Mouse (Mus musculus): ENCODE measurements around the gene Cmklr1.
"Not testable (repeated sequence)": the region's sequence is repeated elsewhere in the genome, so short reads cannot be mapped to it uniquely, and the experiment has no call there.

Gene Cmklr1

DNA sequence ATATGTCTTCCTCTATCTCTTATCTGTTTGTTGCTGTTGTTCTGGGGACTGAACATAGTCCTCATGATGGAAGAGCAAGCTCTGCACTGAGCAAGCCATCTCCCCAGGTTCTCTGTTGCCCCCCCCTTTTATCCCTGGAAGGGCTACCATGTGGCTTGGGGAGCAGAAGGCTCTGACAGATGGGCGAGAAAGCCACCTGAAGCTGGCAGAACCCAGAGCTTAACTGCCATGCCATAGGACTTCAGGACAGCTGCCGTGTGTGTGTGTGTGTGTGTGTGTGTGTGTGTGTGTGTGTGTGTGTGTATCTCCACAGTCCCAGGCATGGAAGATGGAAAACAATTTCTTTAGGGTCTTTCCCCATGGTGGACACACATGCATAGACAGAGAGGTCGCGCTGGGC lies 31.5 kb downstream of the Cmklr1 start:
- no peak for DNase-seq

DNA sequence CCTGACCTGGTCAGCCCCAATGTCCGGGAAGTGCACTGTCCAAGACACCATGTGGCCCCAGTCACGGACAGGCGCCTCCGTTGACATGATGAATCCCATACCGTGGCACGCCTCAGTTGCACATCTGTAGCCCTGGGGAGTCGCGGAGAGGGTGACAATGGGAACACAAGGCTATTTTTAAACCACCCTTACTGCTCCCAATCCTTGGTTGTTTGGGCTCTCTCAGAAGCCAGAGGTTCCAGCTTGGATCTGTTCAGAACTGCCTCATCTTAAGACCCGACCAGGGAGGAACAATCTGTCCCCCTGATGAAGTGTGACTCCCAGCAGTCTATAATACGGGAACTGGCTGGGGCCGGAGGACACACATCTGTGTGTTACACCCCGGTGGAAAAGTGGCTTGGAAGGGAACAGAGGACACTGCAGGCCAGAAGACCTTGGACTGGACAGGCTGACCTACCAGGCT lies 38.4 kb downstream of the Cmklr1 start:
- no peak for DNase-seq

DNA sequence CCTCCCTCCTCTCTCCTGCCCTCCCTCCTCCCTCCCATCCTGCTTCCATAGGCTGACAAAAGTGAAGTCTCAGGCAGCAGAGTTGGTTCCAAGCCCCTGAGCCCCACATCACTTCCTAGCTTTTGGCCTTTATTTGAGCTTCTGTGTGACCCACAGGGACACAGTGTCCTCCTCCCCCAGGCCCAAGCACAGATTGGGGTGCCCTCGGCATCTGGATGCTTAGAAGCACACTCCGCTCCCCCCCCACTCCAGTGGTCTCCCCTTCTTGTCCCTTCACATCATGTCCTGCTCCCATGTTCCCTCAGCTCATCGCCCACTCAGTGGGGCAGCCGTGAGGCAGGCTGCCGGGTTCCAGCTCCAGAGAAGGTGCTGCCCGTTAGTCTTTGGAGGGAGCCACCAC lies 39.1 kb downstream of the Cmklr1 start:
- DNase-seq, result no peak

DNA sequence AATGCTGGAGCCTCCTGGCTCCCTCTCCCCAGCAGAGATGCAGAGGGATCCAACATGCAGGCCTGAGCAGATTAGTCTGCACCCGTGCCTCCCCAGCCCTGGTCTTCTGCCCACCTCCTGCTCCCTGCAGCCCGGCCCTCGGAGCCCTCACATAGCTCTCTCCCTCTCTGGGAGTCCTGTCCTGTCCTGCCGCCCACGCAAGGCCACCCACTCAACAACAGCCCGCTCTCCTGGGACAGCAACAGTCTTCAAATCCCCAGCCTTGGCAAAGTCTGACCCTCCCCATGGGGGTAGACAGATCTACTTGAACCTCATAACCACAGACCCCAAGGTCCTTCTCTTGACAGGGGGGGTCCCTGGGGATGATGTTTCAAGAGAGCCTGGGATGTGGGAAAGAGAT lies 39.7 kb downstream of the Cmklr1 start:
- DNase-seq, result no peak

DNA sequence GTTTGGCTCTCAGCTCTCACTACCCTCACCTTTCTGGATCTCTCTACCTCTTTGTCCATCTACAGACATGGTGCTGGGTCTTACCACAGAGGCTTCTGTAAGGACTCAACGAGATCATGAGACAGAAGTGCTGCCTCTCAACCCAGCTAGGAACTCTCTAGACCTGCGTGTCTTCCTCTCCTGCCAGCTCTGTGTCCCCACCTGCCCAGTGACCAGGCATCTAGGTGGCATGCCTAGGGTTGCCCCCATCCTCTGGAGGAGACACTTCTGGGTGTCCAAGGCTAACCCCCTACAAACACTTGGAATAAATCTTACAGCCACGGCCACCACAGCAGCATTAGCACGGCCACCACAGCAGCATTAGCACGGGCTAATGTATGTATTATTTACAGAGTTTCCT lies 40.3 kb downstream of the Cmklr1 start:
- no peak for DNase-seq

DNA sequence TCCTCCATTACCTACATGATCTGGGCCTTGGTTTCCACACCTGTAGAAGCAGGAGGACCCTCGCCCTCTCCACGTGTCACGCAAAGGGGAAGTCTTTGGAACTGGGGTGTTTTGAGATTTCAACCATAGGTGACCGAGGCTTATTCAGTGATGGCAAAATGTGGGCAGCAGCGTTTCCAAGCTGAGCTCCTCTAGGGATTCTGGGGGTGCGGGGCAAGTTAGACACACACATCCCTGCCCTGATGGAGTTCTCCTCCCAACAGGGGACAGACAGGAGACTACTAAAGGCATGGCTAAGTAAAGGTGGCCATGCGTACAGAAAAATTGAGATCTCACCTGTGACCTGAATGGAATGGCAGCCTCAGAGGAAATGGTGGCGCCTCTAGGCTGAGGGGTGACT lies 41.7 kb downstream of the Cmklr1 start:
- DNase-seq, result no peak

DNA sequence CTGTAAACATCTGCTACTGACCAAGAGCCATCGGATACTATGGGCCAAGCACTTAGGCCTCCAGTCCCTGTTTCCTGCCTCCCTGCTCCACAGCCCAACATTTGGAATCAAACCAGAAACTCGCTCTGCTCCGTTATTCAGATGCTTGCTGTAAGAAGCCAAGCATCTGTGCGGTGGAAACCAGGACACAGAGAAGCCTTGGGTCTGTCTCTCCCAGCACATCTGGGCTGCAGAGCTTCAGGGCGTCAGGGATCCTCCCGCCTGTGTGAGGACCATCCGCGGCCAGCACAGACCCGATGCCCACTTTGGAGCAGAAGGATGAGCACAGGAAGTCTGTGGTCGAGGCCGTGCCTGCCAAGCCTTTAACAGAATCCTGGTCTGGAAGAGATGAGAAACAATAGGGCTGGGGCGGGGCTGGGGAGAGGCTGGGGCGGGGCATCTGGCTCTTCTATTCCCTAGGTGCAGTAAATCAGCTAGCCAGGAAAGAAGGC lies 42.2 kb downstream of the Cmklr1 start:
- DNase-seq, result peak; percentile 65

DNA sequence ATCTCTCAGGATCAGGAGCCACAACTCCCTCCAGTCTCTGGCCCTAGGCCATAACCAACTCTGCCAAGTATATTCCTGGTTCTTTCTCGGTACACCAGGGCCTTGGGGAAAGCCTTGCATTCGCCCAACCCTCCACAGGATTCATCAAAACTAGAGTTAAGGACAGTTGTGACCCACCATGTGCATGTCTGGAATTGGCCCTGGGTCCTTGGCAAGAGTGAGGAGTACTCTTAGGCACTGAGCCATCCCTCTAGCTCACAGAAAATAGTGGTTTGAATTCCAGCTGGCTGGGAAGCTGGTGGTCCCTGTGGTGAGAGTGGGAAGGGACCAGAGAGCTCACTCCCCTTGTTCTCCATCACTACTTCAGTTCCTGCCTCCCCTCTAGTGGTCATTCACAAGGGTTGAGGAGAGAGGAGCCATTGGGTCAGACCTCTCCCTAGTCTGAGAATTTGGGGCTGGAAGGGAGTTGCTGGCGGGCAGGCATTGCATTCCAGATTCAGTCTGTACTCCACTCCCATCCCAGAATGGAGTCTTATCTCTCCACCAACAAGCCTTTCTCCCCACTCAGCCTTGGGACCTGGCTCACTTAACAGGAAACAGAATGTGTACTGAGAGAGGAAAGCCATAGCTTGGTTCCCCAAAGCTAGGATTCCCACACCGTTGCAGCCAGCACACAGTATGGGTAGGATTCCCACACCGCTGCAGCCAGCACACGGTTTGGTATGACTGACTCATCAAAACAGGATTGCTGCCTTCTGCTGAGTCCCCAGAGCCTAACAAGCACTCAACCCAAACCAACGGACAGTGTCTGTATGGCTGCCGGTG lies 43.1 kb downstream of the Cmklr1 start:
- no peak for DNase-seq

DNA sequence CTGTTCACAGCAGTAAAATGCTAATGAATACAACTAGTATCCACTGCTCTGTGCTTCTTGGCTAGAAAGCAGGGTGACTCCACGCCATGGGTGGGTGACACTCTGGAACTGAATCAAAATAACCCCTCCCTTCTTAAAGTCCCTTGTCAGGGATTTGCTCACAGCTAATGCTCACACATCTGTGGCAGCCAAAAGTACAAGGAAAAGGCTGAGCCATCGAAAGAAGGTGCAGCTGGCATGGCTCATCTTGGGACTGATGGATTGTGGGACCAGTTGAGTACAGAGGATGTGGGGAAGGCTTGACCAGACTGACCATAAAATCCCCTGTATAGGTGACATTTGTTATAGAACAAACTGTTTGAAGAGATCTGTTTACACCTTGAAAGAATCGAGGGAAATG lies 44.1 kb downstream of the Cmklr1 start:
- no peak for DNase-seq

DNA sequence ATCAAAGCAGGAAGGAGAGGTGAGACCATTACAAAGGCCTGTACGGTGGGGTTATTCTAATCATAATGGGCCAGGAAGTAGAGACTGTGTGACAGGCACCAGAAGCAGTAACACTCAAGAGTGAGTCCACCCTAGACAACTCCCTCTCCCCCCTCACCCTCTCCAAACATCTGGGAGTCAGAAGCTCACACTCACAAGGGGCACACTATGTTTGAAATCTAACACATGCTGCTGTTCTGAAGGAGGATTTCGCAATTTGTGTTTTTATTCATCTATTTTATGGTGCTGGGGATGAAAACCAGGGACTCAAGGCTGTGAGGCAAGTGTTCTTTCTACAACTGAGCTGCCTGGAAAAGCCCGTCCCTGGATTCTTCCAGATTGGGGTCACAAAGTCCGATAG lies 45.5 kb downstream of the Cmklr1 start:
- DNase-seq, result no peak

DNA sequence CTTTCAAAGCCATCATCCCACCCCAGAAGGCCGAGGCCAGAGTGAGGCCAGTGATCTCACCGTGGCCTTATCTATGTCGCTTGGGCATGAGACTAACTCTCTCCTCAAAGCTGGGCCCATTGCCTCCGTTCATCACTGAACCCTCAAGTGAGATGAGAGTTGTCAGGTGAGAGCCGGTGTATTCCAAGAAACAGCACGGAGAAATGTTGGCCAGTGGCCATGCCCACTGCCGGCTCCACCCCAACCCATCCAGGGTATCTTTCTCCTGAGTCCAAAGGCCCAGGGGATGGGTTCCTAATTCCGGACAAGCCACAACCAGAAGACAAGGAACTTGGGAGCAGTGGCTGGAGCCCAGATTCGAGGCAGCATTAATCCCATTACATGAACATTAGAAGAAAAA lies 46.8 kb downstream of the Cmklr1 start:
- DNase-seq, result no peak

DNA sequence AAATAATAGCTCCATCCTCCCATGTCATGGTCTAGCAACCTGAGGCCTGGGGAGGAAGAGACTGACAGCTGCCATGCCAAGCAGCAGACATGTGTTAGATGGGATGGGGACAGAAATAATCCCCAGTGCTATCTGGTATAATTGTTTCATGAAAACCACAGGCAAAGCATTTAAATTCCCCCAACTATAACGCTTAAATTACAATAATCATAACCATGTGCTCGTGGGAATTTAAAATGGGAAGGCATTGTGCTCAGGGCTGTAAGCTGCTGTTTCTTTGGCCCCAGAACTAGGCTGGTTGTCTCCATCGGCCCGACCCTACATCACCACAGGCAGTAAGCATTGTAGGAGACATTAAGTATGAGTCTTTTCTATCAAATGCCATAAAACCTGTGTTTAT lies 49.4 kb downstream of the Cmklr1 start:
- no peak for DNase-seq

DNA sequence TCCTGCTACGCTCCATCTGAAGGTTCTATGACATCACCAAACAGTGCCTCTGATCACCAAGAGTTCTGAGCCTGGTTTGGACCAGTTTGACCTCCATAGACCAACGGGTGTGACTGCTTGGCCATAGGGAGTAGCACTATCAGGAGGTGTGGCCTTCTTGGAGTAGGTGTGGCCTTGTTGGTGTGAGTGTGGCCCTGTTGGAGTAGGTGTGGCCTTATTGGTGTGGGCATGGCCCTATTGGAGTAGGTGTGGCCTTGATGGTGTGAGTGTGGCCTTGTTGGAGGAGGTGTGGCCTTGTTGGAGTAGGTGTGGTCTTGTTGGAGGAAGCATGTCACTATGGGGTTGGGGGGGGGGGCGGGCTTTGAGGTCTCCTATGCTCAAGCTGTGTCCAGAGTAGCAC lies 50.0 kb downstream of the Cmklr1 start:
- DNase-seq, result no peak

DNA sequence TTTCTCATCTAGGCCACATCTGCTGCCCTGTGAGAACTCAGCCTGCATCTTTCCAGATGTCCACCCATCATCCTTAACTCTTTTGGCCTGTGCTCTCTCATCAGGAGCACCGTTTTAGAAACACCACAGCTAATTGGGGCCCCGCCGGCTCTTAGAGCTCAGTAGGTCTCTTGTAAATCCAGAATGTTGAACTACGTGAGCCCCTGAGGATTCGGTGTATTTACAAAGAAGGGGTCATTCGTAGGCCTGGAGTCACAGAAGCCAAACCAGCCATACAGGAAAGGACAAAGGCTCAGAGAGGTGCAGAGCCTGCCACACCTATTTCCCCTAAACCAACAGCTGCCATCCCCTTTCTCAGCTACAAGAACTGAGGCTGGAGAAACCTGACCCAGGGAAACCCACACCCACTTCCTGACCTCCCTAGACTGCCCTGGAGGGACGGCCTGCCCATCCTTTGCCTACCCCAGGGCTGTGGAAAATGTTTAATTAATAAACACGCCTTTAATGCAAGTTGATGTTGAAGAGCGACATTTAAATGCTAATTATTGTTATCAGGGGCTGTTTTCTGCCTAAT lies 53.4 kb downstream of the Cmklr1 start:
- no peak for DNase-seq

DNA sequence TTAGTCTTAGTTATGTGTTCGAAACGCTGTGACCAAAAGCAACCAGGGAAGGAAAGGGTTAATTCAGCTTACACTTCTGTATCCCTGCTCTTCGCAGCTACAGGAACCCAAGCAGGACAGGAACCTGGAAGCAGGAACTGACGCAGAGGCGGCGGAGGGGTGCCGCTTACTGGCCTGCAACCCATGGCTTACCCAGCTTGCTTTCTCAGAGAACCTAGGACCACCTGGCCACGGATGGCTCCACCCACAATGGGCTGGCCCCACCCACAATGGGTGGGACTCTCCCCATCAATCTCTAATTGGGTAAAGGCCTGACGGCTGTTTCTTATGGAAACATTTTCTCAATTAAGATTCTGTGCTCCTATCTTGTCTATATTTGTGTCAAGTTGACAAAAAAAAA lies 54.0 kb downstream of the Cmklr1 start:
- DNase-seq, result no peak

DNA sequence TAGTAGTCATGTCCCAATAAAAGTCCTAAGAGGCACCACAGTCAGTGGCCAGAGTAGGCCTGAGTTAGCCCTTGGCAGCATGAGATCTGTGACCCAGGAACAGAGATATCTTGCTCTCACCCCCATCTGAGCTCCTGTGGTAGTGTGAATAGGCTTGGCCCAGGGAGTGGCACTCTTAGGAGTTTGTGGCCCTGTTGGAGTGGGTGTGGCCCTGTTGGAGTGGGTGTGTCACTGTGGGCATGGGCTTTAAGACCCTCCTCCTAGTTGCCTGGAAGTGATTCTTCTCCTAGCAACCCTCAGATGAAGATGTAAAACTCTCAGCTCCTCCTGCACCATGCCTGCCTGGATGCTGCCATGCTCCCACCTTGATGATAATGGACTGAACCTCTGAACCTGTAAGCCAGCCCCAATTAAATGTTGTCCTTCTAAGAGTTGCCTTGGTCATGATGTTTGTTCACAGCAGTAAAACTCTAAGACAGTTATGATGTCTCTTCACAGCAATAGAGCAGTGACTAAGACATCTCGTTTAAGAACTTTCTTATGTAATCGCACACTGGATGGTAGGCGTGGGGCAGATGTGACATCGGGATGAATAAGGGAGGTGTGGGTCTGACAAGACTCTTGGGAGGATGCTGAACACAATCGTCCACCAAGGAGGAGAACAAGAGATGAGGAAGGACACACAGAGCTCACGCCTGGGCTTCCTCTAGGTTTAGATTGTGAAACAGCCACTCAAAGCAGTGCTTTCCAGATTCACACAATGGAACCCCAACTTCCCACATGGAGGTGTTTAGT lies 56.1 kb downstream of the Cmklr1 start:
- DNase-seq, result no peak

DNA sequence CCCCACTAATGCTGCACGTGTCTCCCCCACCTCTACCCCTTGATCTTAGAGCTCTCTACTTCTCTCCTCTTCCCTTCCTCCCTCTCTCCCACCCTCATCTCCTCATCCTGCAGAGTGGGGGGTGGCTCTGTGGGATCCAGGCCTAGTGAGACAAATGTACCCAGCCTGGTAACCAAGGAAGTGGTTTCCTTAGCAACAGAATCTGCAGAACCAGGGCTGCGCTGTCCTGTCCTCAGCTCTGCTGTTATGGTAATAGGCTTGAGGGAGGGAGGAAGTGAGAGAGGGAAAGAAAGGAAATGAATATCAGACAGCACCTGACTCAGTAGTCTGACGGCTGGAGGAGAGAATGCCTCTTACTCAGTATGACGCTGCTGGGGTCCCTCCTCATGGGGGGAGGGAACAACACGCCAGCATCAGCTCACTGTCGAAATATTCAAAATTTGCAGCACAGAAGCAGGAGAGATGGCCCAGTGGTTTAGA lies 58.4 kb downstream of the Cmklr1 start:
- peak; percentile 76 for DNase-seq

DNA sequence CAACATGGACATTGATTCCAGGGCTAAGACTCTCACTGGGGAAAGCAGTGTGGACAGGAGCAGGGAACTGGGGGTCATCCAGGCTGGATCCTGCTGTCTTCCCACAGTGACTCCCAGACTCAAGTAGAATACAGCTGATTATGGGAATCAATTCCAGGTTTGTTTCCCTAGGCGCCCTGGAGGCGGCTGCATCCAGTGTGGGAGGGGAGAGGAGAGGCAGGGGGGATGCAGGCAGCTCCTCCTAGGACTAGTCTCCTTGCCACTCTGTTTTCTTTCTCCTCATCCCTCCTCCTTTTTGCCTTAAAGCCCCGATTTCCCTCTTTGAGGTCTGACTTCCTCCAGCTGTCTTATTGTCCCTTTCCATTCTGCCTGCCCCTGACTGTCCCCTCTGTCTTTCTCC lies 59.1 kb downstream of the Cmklr1 start:
- DNase-seq, result no peak

DNA sequence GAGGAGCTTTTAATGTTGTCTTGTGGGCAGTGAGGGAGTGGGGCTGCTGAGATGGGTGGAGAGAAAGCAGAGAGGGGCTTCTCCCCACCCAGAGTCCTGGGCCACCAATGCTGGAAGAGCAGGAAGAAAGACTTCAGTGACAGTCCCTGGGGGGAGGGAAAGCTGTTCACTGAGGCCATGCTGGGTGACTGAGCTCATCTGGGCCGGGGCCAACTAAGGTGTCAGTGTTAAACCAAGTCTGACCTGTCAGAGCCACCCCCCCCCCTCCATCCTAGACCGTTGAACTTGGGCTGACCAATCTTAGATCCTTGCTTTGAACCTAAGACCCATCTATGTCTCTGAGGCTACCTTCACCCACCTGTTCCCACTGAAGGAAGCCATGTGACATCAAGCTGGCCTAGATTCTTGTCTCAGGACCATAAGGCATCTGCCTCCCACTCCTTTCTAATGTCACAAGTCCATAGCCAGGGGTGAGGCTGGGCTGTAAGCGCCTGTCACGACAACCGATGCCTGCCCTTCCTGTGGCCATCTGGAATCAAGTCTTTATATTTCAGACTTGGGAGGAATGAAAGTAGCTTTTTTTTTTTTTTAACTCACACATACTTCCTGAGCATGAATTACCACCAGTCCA lies 60.1 kb downstream of the Cmklr1 start:
- no peak for DNase-seq

DNA sequence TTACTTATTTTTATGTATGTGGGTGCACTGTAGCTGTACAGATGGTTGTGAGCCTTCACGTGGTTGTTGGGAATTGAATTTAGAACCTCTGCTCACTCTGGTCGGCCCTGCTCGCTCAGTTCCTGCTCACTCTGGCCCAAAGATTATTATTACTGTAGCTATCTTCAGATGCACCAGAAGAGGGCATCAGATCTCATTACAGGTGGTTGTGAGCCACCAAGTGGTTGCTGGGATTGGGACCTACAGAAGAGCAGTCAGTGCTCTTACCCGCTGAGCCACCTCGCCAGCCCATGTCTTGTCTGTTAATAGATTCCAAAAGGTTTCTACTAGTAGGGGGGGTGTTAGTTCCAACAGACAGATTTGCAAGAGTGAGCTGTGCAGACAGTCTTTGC lies 63.8 kb downstream of the Cmklr1 start:
- DNase-seq, result not testable (repeated sequence)

DNA sequence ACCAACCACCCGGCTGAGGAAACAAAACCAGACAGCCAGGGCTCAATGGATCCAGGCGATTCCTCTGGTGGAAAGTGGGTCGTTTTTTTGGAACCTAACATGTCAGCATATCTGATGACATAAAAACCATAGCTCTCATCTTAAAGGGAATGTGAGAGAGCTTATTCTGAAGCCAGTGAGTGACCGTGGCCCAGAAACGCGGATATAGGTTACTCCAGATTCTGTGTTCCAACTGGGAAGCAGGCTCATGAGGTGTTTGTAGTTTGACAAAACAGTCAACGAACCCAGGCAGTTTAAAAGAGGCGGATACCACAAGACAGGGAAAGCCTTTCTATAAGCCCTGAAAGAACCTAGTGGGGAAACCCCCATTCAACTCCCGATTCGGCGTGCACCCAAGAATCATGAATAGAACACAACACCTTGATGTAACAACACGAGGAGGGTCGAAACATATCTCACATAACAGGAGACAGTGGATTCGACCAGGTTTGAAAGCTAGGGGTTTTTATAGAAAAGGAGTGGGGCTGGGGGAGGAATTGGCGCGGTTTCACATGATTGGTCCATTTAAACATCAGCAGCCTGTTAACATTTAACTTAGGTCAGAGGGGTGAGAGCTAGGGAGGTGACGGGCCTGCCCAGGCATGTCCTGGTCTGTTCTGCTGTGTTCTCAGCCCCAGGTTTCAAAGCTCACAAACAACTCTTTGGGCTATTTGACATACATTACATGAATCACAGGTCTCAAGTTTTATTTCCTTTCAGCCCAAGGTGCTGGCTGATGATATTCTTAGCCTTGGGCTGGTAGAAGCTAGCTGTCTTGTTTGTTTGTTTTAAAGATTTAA lies 64.4 kb downstream of the Cmklr1 start:
- not testable (repeated sequence) for DNase-seq

DNA sequence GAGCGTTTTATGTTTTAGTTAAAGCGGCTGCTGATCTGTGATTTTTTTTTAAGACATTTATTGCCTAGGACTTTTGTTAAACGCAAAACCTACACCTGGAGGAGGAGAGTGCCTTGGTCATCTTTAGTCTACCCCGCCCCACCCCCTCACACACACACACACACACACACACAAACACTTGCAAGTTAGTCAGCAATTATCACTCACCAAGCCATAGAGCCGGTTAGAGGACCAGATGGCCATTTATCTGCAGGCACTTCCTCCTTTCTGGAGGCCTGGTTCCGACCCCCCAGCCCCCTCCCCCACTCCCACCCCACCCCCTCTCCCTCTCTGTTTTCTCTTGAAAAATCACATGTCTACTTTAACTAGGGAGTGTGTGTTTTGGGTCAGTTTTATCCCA lies 65.8 kb downstream of the Cmklr1 start:
- peak; percentile 49 for DNase-seq

Data from embryo, embryonic 11 days (tissue).